Mouse (Mus musculus): ENCODE results near the gene Pdc. TPM values are rescaled to one million over a fixed set of nuclear protein-coding genes. Genes with fewer than 3 reads are reported as not detected.

Pdc gene
- not detected for polyA plus RNA-seq (2014; fragmentation: Illumina TruSeq; extraction: RNeasy Lipid Tissue Mini Kit (QIAGEN cat#74804); ENCODE audit: low read depth, low replicate concordance)

GRCm38 (mm10) chr1:150319205-150319604 lies at the start of gene Pdc:
Pdc (plus strand) TSS chr1:150319417.

Other genes with a start within 250 kb of the Pdc start
- gene Ptgs2, start 219.4 kb upstream of the Pdc start, polyA plus RNA-seq (2014; fragmentation: Illumina TruSeq; extraction: RNeasy Lipid Tissue Mini Kit (QIAGEN cat#74804); ENCODE audit: low read depth, low replicate concordance): 15.5 TPM
- gene Tpr, start 73.4 kb downstream of the Pdc start, polyA plus RNA-seq (2014; fragmentation: Illumina TruSeq; extraction: RNeasy Lipid Tissue Mini Kit (QIAGEN cat#74804); ENCODE audit: low read depth, low replicate concordance): 165 TPM
- 172 TPM for gene Odr4, start 73.7 kb downstream of the Pdc start, polyA plus RNA-seq (2014; fragmentation: Illumina TruSeq; extraction: RNeasy Lipid Tissue Mini Kit (QIAGEN cat#74804); ENCODE audit: low read depth, low replicate concordance)
- gene Prg4, start 146.7 kb downstream of the Pdc start, polyA plus RNA-seq (2014; fragmentation: Illumina TruSeq; extraction: RNeasy Lipid Tissue Mini Kit (QIAGEN cat#74804); ENCODE audit: low read depth, low replicate concordance): 29.4 TPM

Measured in sigmoid colon, adult 10 weeks (tissue).